Mouse (Mus musculus) natural killer cell, adult 2 months (primary cell): ENCODE data around the gene Ankzf1.

Experiments
- DNase-seq, 2 experiments: peaks; one replicate each; pipeline ENCODE4 v3.0.0; 2022; ENCODE audit warnings: low spot score in 2 of 2

Gene Ankzf1

DNA sequence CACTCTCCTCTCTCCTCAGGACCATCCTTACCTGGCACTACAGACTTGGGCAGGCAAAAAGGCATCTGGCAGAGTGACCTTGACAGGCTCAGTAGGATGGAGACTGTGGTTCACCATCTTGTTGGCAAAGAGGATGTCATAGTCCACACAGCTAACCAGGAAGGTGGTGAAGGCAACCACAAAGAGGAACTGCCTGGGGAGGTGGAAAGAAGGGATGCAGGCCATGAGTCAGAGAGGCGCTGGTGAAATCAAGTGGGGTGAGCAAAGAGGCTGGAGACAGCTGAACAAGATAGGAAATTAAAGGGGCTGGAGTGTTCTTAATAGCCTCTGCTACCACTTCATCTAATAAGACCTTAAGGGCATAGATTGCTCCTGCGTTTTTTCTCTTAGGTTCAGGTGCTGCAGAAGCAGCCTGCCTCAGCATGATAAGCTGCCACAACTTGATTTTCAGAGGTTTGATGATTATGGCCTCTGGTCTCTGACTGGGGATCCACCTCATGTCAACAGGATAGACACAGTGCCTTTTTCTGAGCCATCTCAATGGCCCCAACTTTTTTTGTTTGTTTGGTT lies 4.0 kb upstream of the Ankzf1 start:
- DNase-seq = no peak

DNA sequence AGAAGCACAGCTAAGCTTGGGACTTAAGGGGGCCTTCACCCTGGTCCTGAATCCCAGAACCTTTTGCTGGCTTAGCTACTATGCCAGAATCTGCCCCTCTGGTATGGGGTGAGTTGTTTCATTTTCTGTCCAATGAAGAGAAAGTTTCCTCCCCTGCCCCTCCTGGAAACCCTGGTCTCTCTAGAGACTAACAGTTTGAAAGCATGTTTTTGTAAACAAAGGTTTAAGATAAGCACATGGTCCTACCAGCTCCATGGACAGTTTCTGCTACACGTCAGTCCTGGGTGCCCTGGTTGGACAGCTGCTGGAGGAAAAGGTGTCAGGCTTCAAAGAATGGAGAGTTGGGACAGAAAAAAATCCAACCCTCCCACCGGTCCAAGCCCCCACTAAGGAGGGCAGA lies 1.4 kb upstream of the Ankzf1 start:
- no peak for DNase-seq

DNA sequence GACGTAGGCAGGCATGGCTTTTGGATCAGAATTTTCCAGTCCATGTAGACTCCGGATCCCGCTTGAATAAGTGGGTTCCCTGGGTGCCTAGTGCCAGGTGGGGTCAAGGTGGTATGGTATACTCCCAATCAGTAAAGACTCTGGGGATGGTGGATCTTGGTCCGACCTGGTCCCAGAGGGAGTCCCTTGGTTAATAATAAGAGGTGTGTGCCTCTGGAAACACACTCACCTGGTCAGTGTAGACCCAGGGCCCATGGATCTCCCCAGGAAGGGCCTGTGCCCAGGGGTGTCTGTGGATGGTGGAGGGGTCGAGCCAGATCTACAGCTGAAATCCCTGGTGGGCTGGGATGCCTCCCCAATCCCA lies 711 bp upstream of the Ankzf1 start:
- no peak for DNase-seq

DNA sequence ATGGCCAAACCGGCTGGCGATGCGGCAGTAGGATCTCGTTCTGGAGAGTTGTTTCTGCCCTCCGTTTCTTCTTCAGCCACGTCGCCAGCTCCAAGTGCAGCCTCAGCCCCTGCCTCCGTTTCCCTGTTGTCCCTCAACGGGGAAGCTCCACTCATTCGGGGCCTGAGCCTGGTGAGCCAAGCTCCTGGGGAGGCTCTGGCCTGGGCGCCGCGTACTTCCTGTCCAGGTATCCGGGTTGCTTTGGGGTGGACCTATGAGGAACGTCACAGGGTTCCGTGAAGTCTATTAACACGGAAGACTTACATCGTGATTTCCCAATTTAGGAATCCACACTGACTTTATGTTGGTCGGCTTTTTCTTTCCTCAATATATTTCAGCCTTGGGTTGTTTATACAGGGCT lies 501 bp downstream of the Ankzf1 start:
- peak; percentile 19 to 36 for DNase-seq

DNA sequence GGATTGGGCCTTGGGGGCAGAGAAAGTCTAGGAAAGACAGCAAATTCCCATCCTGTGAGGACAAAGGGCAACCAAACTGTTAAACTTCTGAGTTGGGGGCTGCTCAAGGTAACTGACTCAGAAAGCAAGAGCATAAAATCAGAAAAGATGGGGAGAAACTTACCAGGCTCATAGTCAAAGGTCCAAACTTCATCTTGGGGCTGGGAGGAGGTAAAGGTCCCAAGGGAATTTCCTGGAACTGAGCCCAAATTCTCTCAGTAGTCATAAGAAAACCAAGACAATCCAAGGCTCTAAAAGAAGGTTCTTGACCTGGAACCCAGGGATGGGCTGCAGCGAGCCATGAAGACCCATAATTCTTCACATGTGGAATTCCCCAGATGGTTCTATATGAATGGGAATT lies 9.3 kb downstream of the Ankzf1 start:
- no peak for DNase-seq

DNA sequence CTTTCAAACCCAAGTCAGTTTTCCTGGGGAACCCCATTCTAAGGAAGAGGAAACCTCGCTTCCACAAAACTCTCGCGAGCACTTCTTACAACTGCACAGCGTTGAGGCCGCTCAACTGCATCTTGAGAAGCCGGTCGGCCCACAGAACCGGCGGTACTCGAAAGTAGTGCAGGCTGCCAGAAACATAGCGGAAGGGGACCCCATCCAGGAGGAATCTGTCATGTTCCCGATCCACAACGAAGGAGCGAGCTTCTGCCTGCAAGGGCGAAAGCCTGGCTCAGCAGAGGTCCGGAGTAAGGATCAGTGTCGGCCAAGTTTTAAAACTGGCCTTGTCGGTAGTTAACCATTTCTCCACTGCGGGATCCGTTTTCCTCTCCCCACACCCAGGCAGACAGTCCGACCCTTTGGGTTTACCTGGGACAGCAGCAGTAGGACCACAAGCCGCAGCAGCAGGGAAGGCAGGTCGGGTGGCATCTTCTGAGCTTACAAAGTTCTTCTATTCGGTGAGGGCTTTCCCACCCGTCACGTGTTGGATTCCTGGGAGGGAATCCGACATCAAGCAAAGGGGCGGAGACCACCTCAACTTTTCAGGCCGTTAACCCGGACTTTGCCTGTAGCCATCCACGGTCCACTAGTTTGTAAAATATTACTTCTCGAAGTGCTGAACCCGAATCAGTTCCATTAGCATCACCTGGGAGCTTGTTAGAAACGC lies 17.2 kb downstream of the Ankzf1 start:
- DNase-seq = peak in 1 of 2 experiments; percentile 21

DNA sequence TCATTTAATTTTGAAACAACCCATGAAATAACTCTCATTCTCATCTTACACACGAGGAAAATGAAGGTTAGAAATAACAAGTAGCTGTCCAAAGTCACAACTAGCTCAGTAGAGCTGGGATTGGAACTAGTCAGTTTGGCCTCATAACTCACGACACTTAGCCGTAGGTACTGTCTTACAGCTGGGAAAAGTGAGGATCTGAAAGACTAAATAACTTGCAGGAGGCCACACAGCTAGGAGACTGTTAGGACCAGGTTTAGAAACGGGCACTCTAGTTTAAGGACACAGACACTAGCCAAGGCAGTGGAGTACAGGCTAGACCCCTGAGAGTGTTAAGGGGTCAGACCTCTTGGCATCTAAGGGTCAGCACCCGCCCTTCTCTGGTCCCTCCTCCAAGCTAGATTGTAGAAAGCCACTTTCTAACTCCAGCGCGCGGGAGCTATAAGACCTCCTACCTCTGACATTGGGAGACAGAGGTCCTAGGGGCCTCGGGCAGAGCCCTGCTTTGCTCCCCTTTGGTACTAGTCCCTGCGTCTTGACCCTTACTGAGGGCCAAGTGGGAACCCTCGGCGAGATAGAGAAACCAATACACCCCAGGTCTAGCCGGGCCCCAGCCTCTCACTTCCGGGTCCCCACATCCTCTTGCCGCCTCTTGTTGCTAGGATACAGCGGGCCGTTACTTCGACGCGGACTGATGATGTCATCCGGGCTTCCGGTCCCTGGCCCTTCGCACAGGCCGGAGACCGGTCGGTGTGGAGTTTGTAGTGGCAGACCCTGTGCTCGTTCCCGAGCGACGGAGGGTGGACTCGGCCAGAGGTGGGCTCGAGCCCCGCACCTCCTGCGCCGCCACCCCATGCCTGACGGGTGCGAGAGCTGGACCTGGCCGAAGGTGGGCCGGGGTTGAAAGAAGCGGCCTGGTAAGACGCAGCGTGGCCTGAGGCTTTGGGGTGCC lies 18.5 kb downstream of the Ankzf1 start, which contains the start of the genes Glb1l and Stk16:
Gene Glb1l, minus strand, starts transcription at position 678 of the 952 bp plus-strand sequence.
Gene Stk16, plus strand, starts transcription at position 703 of the 952 bp plus-strand sequence.
- DNase-seq = peak; percentile 95 to 96

DNA sequence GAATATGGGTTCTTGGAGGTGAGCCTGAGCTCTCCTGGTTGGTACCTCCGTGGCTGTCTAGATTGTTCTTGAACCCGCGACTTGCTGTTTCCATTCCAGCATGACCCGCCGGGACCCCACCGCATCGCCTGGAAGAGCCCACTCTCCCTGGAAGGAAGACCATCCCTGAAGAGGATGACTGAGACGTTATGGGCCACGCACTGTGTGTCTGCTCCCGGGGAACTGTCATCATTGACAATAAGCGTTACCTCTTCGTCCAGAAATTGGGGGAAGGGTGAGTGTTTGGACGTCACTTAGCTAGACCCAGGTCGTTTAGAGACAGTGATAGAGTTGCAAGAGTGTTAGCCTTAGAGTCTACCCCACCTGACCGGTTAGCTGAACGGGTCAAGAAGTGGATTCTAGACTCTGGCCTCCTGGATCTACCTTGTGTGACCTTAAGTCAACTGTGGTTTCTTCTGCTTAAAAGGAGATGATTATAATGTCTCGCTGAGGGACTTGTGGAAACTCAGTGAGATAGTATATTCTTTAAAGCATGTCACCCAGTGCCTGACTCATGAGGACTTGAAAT lies 19.3 kb downstream of the Ankzf1 start:
- DNase-seq = no peak

DNA sequence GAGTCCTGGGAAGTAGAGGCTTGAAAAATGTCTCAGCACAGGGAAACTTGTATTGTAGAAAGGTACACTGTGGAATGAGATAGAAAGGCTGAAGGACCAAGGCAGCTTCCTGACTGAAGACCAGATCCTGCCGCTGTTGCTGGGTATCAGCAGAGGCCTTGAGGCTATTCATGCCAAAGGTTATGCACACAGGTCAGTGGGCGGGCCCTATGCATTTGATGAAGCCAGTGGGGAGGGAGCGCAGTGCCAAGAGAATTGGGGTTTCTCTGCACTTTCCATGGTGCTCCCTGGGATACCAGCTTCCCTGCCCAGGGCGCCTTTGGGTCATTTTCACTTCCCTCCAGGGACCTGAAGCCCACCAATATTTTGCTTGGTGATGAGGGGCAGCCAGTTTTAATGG lies 20.6 kb downstream of the Ankzf1 start:
- no peak for DNase-seq

DNA sequence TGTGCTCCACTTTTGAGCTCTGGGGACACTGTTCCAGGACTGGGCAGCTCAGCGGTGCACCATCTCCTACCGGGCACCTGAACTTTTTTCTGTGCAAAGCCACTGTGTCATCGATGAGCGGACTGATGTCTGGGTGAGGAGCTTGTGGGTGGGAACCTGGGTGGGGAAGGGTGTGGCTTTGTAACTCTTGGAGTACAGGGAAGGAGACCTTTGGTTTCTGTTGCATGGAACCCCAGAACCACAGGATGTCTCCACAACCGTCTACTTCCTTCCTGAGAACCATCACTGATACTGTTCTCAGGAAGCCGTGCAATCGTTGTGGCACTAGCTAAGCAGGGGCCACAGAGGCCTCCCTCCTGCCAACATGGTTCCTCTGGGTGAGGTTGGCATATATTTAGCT lies 21.1 kb downstream of the Ankzf1 start:
- no peak for DNase-seq

DNA sequence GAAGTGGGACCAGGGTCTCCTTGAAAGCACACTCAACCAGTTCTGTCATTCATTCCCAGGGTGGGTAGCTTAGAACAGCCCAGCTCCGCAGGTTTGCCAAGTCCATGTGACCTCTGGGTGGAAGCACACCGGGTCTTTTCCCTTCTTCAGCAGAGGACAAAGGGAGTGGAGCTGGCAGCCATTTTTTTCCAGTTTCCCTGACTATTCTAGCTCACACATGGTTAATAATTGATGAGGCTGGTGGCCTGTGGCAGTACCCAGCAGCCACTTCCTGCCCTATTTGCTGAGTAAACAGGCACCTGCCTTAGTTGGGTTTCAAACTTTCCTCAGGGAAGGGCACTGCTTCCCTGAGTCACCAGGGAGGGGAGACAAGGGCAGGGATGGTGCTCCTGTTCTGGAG lies 22.5 kb downstream of the Ankzf1 start:
- no peak for DNase-seq

DNA sequence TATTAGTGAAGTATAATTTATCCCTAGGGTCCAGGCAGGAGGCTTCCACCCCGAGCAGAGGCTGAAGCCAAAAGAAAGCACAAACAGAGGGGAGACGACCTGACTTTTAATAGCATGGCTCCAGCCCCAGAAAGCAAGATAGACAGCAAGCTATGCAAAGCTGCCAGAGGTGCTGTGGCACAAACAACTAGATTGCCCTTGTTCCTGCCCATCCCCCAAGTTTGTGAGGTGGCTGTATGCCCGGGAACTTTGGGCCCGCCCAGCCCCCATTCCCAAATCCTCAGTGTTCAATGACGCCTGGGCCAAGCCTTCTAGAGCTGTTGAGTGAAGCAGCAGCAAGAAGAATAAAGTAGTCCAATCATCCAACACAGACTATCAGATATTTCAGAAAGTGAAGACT lies 22.9 kb downstream of the Ankzf1 start:
- no peak for DNase-seq

DNA sequence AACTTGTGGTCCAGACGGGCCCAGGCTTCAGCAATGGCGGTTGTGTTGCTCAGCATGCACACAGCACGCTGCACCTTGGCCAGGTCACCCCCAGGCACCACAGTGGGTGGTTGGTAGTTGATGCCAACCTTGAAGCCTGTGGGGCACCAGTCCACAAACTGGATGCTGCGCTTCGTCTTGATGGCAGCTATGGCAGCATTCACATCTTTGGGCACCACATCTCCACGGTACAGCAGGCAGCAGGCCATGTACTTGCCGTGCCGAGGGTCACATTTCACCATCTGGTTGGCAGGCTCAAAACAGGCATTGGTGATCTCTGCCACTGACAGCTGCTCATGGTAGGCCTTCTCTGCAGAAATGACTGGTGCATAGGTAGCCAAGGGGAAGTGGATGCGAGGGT lies 23.8 kb downstream of the Ankzf1 start:
- DNase-seq = no peak

DNA sequence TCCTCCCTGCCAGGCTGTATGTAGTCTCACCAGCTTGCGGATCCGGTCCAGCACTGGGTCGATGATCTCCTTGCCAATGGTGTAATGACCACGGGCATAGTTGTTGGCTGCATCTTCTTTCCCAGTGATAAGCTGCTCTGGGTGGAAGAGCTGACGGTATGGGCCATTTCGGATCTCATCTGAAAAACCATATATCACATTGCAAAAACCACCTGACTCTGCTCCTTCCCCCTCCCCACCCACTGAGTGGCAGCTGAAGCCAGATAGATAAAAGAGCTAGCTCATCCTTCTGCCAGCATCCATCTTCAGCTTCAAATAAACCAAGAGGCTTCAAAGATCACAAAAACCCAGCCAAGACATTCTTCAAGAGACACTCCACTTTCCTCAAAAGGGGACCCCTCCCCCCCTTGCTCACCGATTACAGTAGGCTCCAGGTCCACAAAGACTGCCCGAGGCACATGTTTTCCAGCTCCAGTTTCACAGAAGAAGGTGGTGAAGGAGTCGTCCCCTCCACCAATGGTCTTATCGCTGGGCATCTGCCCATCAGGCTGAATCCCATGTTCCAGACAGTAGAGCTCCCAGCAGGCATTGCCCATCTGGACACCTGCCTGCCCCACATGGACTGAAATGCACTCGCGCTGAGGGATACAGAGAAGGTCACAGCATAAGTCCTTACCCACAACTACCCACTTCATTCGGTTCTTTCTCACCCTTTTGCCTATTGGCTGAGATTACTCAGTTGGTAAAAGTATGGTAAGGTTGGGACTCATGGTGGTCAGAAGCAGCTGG lies 25.0 kb downstream of the Ankzf1 start:
- no peak for DNase-seq

DNA sequence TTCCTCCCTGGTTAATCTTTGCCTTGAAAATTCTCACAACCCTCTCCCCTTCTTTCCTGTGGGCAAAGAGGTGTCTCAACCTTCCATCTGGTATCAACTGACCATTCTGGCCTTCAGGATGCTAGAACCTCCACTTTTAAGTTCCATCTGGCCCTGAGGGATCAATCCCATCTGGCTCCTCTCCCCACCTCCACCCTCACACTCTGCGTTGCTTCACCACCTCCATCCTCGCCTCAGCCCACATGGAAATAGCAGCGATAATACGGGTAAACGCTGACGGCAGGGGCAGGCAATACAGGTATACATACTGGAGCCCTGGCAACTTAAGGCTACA lies 25.9 kb downstream of the Ankzf1 start:
- no peak for DNase-seq

DNA sequence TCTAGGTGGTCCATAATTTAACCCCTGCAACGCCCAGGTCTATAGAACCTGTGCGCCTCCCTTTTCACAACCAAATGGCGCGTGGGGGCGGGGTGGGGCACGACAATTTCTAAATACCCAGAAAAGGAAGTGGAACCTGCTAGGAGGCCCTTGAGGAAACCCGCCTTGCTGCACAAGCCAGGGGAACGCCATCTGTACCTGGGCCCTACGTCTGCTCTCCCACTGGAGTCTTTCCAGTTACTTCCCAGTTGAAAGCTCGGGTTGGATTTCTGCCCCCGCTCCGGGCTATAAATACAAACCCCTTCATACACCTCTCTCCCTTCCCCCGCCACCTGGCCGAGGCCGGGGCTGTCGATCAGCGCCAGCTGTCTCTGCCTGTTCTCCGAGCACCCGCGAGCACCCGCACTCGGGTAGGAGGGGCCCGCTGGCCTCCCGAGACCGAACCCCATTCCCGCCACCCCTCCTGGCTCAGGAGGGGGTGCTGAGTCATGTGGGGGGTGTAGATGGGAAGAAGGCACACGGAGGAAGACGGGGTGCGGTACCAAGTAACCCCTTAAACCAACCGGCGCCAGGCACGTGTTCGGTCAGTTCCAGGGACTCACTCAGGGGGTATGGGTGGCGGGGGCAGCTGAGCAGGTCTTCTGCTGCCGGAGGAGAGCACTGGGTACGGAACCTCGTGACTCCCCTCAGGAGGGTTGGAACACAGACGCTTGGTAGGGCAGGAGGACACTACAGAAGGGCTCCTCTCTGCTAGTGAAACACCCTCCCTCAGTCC lies 26.5 kb downstream of the Ankzf1 start:
- DNase-seq = peak; percentile 36 to 67

DNA sequence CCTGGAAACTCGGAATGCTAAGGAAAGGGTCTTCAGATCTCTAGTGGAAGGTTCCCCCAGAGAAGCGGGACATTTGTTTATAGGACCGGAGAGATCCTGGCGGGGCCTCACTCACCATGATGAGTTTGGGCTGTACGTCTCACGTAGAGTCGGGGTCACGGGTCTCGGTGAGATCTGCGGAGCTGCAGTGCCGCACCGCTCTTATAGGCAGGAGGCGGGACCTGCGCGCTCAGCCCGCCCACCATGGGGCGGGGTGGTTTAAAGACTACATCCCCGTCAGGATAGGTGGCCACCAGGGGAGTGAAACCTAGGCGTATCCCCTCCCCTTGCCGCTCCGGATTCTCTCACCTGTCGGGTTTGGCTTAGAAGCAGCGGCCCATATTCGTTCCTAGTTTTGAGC lies 27.1 kb downstream of the Ankzf1 start:
- DNase-seq = peak; percentile 92 to 96

DNA sequence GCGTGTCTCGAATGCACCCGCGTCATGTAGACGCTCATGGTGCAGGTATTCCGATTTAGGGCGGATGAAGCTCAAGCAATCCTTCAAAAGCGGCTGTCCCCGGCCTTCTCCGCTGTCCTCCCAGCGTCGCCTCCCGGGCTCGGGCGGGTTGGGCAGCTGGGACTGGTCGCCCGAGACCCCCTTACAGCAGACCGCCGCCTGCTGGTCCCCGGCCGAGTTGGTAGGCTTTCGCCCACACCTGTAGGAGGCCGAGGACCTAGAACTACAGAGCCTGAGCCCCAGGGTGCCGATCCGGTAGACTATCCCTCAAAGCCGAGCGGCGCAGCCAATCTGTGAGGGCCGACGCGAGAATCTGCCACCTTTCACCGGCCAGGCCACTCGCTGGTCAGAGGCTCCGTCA lies 27.6 kb downstream of the Ankzf1 start, which contains the start of gene Tuba4a:
Gene Tuba4a, minus strand, starts transcription at position 335 of the 400 bp plus-strand sequence.
- DNase-seq = no peak

DNA sequence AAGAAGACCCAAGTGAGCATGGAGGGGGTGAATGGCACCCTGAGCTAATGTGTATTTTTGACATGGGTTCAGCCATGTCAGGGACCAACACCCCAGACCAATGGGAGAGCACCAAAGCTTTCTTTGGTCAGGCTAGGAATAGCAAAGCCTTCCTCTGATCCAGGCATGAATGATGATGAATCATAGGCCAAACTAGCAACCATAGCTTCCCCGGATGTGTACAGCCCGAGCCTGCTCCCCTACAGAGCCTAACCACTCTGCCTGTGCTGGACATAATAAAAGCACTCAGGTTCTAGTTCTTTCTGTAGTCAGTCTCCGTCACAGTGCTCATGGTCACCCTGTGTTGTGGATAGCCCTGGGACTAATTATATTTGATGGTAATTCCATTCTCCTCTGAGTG lies 29.6 kb downstream of the Ankzf1 start:
- no peak for DNase-seq

DNA sequence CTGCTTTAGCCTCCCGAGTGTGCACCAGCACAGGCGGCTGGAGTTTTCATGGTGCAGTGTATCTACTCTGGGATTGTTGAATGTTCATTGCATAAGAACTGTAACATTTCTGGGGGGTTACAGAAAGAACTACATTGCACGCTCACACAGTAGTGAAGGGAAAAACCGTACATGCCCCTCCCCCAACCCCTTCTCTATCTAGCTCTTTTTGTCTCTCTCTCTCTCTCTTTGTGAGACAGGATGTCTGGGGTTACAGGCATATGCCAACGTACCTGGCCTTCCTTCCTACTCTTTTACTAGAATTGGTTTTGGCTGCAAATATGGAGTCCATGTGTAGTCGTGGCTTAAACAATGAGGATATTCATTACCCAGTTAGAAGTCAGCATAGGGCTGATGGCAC lies 31.0 kb downstream of the Ankzf1 start:
- no peak for DNase-seq

DNA sequence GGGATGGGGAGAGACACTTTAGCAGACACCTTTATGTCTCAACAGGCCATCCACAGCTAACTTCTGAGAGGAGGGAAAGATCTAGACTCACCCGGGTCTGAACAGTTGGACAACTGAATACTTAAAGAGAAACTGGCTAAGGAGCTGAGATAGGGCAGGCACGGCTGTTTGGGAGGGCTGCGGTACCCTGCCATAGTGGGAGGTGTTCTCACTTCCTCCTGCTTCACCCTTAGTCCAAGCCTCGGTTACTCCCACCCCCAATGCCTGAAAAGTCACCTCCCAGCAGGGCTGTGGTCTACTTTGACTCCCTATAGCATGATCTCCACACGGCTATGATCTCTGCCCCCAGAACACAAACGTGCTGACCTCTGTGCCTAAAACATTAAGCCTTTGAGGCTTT lies 31.6 kb downstream of the Ankzf1 start:
- no peak for DNase-seq
